Mouse (Mus musculus): ENCODE results near the gene Klra4.
"Not testable (repeated sequence)": the region's sequence is repeated elsewhere in the genome, so short reads cannot be mapped to it uniquely, and the experiment has no call there.

The Klra4 gene

DNA sequence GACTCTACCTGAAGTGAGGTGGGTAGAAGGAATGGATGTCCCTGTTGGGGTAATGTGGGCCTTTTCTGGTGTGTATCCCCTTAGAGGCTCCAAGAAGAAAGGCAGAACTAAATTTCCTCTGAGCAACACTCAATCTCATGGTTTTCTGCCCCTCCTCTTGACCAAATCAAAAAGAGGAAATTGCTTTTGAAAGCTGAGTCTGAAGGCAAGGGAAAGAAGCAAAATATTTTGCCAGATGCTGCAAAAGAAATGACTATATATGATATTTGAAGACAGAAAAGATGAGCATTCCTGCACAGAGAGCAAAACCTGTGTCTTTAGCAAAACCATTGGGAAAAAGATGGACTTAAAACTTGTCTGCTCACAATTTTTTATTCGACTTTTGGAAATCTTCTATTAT lies at the start of gene Klra4:
Gene Klra4, minus strand, starts transcription at position 101 of the 400 bp plus-strand sequence.
- DNase-seq (ENCODE audit: low spot score in 2 of 2) = not testable (repeated sequence)

DNA sequence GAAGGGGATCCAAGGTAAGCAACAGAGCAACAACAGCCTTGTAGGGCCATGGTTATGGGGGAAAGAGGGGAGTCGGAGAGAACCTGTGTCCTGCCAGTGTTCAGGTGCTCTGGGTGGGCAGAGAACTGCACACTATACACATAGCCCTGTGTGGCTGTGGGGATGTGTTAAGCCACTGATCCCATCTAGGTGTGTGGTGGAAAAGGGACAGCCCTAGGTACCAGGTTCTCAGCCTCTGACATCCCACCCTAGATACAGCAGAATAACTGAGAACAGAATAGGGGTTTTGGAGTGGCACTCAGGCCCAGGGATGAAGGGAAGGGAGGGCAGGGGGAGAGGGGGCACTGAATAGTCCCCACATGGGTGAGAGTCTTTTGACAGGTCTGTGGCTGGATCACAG lies 43.4 kb upstream of the Klra4 start:
- no peak for DNase-seq (ENCODE audit: low spot score in 2 of 2)

GRCm38 (mm10) chr6:130102743-130103142 lies 35.7 kb upstream of the Klra4 start:
- not testable (repeated sequence) for DNase-seq (ENCODE audit: low spot score in 2 of 2)

DNA sequence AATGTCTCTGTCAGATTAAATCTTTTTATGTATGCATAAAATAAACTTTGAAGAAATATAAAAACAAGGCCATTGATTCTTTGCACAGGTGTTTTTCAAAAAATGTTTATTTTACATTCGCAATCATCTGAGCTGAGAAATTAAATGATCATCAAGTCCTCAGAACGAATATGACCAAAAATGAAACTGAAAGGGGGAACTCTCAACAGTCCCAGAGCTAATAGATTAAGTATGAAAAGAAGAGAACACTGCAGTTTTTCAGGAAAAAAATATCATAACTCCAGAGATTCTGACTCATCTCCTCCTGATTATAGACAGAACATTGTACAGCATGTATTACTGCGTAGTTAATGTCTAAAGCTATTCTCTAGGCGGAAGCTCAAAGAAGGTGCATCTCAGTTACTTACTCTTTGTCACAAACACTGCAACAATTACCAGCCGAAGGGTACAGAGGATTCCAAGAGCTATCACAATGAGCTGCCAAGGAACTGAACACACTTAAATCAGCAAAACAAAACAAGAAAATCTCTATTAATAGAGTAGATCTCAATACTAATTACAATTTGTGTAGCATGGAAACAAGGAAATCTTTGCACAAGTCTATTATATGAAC lies 25.4 kb upstream of the Klra4 start:
- no peak for DNase-seq (ENCODE audit: low spot score in 2 of 2)

- no peak for DNase-seq (ENCODE audit: low spot score in 2 of 2)
Observed at GRCm38 (mm10) chr6:130065196-130065595, 1.9 kb downstream of the Klra4 start.

- DNase-seq (ENCODE audit: low spot score in 2 of 2) = not testable (repeated sequence)
Observed at GRCm38 (mm10) chr6:130035146-130035545, 31.9 kb downstream of the Klra4 start.

- DNase-seq (ENCODE audit: low spot score in 2 of 2) = not testable (repeated sequence)
Observed at GRCm38 (mm10) chr6:130031493-130032089, 35.5 kb downstream of the Klra4 start.

DNA sequence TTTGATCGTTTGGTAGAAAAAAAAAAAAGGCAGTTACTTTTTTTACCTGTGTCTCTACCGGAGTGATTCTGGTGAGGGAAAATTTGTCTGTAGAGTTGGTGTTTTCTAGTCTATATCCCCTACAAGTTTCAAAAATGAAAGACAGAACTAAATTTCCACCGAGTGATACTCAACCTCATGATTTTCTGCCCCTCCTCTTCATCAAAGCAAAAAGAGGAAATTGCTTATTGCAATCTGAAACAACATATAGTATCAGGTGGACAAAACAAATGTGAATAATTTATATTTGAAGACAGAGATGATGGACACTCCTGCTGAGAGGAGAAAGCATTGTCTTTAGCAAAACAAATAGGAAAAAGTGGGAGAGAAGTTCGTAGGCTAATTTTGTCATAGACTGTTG lies 40.2 kb downstream of the Klra4 start, which contains the start of gene Klra6:
Gene Klra6, minus strand, starts transcription at position 101 of the 400 bp plus-strand sequence.
- DNase-seq (ENCODE audit: low spot score in 2 of 2) = no peak

Data from urinary bladder, postnatal 4 days (tissue).